Mouse (Mus musculus) thymus, adult 2 months (tissue): Measurements from ENCODE around the gene Afap1.

ENCODE experiments used
- CTCF ChIP-seq: fragments of 200-500 bp; IDR thresholded peaks from 2 replicates; pipeline ENCODE4 v1.5.1; 2012; ENCODE audit warnings: mild to moderate bottlenecking, control low read depth, low read length, moderate library complexity, borderline replicate concordance; ENCODE audit not compliant: control insufficient read depth, poor library complexity, insufficient read depth; ENCODE audit errors: extremely low read depth
- POLR2A ChIP-seq: fragments of 200-500 bp; IDR thresholded peaks from 2 replicates; pipeline ENCODE4 v1.6.1; 2012; ENCODE audit warnings: mild to moderate bottlenecking, low read length, control low read depth, moderate library complexity; ENCODE audit not compliant: control insufficient read depth, poor library complexity, insufficient read depth; ENCODE audit errors: extremely low read depth

GRCm38 (mm10) chr5:36009405-36009804, 116.3 kb downstream of the Afap1 start:
- TF ChIP-seq CTCF (no peak), POLR2A (no peak)
